Mouse (Mus musculus): Measurements from ENCODE around the gene Il18r1.

Gene Il18r1

DNA sequence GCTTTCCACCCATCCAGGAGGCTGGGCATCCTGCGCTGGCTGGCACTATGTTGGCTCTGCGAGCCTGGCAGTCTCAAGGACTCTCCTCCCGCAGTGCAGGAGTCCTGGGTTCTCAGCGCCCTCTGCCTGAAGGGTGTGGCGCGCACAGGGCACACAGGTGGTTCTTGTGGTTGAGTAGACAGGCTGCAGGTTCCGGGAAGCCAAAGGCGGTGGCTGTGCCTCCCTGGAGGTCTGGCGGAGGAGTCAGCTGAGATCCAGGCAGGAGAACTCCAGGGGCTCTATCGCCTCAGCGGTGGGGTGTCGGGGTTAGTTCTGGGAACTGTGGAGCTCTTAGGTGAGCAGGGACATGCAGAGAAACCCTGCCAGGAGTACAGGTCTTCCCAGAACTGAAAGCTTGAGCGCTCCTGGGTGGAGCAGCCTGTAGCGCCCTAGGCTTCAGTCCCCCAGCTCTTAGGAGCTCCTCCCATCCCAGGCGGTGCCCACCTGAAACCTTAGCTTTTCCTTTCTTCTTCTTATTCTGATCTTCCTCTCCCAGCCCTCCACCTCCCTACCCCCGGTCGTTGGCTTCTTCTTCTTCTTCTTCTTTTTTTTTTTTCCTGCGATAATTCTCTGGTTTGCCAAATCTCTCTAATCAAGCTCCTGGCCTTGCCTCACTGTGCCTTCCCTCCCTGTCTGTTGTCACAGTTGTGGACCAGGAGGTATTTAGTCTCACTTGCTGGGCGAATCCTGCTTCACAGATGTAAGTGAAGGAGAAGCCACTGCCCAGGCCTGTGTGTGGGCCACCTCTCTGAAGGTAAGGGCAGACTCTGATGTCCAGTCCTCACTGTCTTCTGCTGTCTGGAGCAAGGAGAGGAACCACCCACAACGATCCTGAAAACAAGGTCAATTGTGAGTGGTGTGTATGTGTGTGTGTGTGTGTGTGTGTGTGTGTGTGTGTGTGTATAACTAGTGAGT is at the start of gene Il18r1:
Gene Il18r1, plus strand, starts transcription at position 76 of the 954 bp plus-strand sequence.
- in situ Hi-C loops (cut with MboI; ENCODE audit: low pct_unique_long_range_greater_than_20kb in 1 of 2, low sequenced_read_pairs in 2 of 2, unreplicated experiment in 1 of 2) = no loop called here

DNA sequence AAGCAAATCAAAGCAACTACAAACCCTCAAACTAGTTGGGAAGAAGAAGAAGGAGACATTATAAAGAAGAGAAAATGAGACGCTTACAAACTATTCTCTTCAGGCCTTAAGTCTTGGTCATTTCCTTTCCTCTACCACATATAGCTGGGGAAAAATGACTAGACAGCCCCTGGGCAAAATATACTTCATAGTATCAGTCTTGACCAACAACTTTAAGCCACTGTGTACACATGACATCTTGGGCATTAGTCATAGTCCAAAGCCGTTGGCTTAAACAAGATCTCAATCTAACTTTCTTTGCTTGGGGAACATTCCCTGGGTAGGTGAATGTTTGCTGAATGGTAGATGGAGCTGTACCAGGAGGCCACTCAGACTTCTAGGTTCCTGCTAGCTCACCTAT is 48.3 kb upstream of the Il18r1 start:
- in situ Hi-C loops (cut with MboI; ENCODE audit: low pct_unique_long_range_greater_than_20kb in 1 of 2, low sequenced_read_pairs in 2 of 2, unreplicated experiment in 1 of 2) = no loop called here

DNA sequence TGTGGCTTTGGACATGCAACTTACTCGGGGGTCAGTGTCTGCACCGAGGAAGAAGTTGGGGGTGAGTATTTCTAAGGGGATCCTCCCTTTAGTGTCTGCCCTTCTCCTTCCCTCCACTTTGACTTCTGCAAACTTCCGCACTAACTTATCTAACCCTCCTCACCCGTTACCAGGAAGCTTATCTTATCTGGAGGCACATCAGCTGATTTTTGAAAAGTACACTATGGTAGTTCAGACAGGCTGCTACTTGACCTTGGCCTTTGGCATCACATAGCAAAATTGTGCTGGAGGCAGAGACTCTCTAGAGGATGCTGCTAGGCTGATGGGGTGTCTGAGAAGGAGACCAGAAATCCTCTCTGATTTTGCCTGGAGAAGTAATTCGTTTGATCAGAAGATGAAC is 46.8 kb upstream of the Il18r1 start:
- in situ Hi-C loops (cut with MboI; ENCODE audit: low pct_unique_long_range_greater_than_20kb in 1 of 2, low sequenced_read_pairs in 2 of 2, unreplicated experiment in 1 of 2) = no loop called here

DNA sequence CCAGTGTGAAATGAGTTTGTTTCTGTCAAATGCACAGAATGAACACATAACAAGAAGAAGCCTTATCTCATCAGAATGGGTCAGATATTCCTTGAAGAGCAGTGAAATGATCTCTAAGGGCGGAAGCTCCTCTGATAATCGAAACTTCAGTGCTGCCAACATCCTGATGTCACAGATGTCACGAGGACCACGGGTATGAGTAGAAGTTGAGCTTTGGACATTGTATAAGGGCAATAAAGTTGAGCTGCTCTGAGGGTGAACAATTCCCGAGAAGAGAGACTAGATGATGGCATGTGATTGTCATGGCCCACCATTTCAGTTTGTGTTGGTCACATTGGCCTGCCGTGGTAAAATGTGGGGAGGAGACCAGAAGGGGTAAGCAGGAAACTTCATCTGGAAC is 41.5 kb upstream of the Il18r1 start:
- in situ Hi-C loops (cut with MboI; ENCODE audit: low pct_unique_long_range_greater_than_20kb in 1 of 2, low sequenced_read_pairs in 2 of 2, unreplicated experiment in 1 of 2) = no loop called here

DNA sequence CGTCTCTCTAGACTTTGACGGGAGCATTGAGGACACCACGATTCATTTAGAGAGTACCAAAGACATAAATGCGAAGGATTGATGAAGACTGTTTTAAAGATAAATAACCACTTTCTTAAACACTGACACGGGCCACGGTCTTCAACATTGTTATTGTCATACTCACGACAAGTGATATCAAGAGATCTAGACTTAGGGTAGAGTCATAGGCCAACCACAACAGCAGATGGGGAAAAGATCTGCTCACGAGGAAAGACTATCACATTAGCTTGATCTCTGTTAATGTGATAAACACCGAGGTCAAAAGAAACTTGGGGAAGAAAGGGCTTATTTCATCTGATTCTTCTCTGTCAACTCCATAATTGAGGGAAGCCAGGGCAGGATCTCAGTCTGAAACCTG is 38.1 kb upstream of the Il18r1 start:
- in situ Hi-C loops (cut with MboI; ENCODE audit: low pct_unique_long_range_greater_than_20kb in 1 of 2, low sequenced_read_pairs in 2 of 2, unreplicated experiment in 1 of 2) = no loop called here

DNA sequence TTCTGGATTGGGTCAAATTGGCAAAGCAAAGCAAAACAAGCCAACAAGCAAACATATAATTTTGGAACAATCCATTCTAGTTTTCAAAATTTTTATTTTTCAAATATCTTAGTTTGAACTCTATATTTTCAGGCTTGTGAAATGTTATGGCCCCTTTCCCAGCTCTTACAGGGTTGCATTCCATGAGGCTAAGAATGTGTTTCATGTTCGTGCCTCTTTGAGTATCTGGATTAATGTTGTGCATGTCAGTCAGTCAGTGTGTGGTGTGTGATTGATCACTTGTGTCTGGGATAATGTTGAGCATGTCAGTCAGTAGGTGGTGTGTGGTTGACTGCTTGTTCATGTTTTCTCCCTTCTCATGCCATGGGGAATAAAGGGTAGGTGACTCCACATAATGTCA is 37.5 kb upstream of the Il18r1 start:
- in situ Hi-C loops (cut with MboI; ENCODE audit: low pct_unique_long_range_greater_than_20kb in 1 of 2, low sequenced_read_pairs in 2 of 2, unreplicated experiment in 1 of 2) = no loop called here

DNA sequence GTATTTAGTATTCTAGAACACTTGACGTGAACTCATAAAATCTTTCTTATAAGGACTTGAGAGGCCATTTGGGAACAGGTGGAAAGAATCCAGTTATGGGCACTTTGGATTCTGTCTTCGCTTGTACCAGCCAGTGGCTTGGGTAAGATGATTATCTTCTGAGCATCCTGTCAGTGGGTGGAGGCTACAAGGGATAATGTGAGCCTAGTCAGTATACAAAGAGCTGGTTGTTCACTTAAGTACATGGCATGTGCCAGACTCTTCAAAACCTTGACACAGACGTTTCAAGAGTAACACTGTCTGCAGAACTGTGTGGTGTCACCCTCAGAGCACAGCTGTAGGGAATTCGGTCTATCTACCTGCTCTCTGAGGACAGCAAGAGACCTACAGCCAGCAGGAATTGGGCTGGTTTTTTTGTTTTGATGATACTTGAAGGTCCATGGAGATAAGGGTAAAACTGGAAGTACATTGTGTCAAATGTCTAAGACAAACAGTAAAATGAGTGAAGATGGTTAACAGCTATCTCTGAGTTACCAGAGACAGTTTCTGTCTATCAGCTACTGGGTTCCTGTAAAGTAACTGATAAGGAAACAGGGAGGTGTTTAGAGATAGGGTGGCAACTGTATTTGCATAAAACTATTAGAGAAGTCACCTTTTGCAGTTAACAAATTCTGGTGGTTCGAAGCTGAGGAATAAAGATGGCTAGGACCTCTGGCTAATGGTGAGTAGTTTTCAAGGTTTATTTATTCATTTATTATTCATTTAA is 36.3 kb upstream of the Il18r1 start, which contains the start of gene Il1rl1:
Gene Il1rl1, plus strand, starts transcription at position 661 of the 766 bp plus-strand sequence.
- in situ Hi-C loops (cut with MboI; ENCODE audit: low pct_unique_long_range_greater_than_20kb in 1 of 2, low sequenced_read_pairs in 2 of 2, unreplicated experiment in 1 of 2) = no loop called here

DNA sequence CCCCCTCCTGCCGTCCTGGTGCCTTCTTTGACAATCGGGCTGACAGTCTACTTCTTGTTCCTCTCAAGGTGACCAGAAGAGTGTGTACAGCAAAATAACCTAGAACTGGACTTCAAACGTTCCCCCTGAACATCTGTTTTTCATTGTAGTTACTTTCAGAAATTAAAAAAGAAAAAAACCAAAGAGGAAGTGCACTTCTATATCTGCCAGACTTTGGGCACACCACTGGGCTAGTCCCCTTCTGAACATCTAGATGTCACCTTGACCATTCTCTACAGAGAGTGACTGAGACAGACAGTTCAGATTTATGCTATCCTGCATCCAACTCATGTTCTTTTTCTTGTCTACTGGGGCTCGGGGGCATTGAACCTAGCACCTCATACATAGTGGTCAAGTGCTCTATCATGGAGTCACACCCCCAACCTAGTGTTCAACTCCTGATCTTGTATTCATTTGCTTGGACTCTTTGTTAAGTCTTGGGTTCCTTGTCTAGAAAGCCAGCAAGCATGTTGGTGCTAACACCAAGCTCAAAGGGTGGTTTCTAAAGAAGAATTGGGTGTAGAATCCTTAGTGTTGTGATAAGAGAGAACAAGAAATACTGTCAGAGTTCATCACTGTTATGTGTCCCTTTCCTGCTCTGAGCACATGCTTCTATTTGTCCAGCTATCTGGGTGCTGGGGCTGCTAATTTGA is 35.1 kb upstream of the Il18r1 start:
- in situ Hi-C loops (cut with MboI; ENCODE audit: low pct_unique_long_range_greater_than_20kb in 1 of 2, low sequenced_read_pairs in 2 of 2, unreplicated experiment in 1 of 2) = no loop called here

DNA sequence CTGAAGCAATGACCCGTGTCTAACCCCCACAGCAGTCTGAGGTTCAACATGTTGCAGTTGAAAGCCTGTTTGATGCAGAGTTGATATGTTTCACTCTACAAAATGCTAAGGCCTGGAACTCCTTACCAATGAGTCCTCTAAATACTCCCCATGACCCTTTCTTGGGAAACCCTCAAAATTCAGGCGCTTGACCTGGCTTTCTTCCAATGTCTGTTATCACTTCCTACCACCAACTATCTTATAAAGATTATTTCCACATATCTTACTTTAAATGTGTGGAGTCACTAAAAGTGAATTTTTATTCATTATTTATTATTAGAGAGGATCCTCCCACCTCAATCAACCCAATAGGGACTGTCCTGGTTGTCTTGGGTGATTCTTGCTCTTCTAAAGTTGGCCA is 33.2 kb upstream of the Il18r1 start:
- in situ Hi-C loops (cut with MboI; ENCODE audit: low pct_unique_long_range_greater_than_20kb in 1 of 2, low sequenced_read_pairs in 2 of 2, unreplicated experiment in 1 of 2) = no loop called here

DNA sequence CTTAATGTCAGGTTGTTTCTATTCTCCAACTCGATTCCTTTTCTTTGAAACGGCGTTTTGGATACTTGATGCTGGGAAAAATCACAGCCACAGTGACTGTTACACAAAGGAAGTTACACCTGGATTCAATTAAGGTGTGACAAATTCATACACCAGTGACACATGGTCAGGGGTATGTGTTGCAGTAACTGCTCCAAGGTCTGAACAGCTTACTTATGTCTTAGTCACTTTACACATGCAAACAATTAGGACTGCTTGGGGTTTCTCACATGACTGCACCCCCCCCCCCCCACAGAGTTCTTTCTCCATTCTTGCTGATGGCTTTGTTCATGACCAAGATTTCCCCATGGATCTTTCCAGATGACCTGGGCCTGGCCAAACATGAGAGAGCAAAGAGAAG is 29.4 kb upstream of the Il18r1 start:
- in situ Hi-C loops (cut with MboI; ENCODE audit: low pct_unique_long_range_greater_than_20kb in 1 of 2, low sequenced_read_pairs in 2 of 2, unreplicated experiment in 1 of 2) = no loop called here

DNA sequence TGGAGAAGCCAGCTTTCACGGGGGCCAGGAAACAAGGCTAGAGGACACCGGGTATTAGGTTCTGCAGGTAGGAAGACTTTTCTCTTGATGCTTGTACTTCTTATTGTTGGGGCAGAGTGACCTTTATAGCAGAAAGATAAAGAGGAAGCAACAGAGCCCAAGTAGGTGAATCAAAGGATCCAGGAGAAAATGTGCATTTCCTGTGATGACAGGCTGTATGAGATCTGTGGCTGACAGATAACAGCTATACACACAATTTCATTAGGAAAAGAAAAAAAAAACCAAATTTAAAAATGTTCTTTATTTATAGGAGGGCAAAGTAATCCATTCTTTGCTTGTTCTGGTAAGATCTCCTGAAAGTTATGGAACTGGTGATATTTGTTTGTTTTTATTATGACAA is 28.0 kb upstream of the Il18r1 start:
- in situ Hi-C loops (cut with MboI; ENCODE audit: low pct_unique_long_range_greater_than_20kb in 1 of 2, low sequenced_read_pairs in 2 of 2, unreplicated experiment in 1 of 2) = no loop called here

DNA sequence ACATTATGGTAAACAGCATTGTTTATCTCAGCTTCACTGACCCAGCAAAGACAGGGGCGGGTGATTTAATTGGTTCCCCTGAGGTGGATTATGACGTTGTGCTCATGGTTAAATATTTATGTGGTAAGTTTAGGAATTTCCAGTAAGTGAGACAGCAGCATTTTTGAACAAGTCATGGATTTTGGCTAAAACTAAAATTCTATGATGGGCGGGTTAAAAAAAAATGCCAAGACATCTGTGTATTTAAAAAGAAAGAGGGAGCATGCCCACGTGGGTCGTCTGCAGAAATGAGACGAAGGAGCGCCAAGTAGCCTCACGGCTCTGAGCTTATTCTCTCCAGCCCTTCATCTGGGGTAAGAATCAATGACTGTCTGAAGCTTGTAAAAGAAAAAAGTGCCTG is 25.8 kb upstream of the Il18r1 start:
- in situ Hi-C loops (cut with MboI; ENCODE audit: low pct_unique_long_range_greater_than_20kb in 1 of 2, low sequenced_read_pairs in 2 of 2, unreplicated experiment in 1 of 2) = no loop called here

DNA sequence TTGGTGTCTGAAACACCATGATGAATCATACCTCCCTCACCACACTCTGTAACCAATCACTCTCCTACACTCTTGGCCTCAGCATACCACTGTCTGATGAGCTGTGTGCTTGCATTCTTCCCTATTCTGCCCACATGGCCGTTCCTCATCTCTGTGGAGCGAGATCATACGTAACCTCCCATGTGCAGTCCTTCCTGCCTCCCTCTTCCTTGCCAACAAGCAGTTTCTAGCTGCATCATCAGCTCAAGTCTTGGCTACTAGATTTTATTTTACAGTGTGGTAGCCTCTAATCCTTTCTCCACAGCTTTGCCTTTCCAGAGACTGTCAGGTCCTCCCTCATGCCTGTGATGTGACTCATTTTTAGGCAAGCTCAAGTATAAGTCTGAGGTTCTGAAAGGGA is 20.6 kb upstream of the Il18r1 start:
- in situ Hi-C loops (cut with MboI; ENCODE audit: low pct_unique_long_range_greater_than_20kb in 1 of 2, low sequenced_read_pairs in 2 of 2, unreplicated experiment in 1 of 2) = no loop called here

DNA sequence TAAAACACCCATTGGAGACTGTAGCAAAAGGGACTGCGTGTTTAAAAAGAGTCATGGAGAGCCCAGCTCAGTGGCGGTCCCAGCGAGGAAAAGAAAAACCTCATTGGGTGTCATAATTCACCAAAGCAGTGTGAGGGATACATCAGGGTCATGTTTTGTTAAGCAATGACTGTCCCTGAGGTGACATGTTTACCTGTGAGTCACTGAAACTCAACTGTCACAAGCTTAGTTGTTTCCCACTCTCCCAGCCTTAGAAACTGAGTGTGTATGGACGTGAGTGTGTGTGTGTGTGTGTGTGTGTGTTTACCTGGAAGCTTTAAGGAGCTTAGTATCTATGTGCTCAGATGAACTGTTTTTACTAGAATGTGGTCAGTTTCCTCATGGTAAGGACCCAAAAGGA is 2.0 kb downstream of the Il18r1 start:
- in situ Hi-C loops (cut with MboI; ENCODE audit: low pct_unique_long_range_greater_than_20kb in 1 of 2, low sequenced_read_pairs in 2 of 2, unreplicated experiment in 1 of 2) = no loop called here

DNA sequence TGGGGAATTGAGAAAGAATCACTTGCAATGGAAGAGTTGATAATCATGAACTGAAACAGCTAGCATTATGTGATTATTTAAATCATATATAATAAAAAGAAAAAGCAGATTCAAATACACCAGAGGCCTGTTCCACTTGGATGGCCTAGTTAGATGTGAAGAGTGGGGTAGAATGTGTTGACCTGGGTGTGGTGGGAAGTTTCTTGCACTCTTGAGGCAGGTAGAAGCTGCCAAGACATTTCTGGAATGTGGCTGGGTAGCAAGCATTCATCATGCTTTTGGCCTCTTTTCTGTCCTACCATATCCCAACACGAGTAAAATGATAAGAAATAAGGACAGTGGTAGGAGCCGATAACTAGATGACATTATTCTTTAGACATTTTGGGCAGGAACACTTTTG is 3.5 kb downstream of the Il18r1 start:
- in situ Hi-C loops (cut with MboI; ENCODE audit: low pct_unique_long_range_greater_than_20kb in 1 of 2, low sequenced_read_pairs in 2 of 2, unreplicated experiment in 1 of 2) = no loop called here

DNA sequence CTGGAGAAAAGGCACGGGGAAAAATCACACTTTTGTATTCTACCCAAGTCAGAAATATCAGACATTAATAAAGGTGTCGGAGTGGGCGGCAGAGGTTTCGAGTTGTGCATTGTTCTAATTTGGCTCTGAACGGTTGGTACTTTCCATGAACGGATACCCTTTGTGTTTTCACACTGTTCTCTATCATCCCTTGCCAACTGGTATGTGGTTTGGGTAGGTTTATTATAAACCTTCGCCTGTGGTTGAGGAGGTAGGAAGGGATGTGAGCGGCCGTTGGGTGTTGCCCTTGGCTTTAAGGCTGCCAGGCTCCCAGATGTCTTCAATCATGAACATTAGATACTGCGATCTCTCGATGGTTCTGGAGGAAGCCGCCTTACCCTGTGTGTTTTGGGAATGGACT is 4.5 kb downstream of the Il18r1 start:
- in situ Hi-C loops (cut with MboI; ENCODE audit: low pct_unique_long_range_greater_than_20kb in 1 of 2, low sequenced_read_pairs in 2 of 2, unreplicated experiment in 1 of 2) = no loop called here

DNA sequence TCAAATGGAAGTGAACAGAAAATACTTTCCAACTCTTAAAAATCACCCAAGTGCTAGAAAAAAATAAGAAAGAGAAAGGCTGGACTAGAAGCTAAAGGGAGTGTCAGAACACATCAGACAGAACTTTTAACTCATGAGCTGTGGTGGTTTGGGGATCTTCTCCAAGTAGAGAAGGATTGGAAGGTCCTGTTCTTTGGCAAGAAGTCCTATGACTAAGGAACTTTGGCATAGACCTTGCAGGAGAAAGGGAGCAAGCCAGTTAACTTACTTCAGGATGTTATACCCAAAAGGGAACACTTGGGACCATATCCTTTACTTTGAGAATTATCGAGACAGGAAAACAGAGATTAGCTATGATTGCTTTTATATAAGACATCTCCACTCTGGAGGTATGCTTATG is 7.0 kb downstream of the Il18r1 start:
- in situ Hi-C loops (cut with MboI; ENCODE audit: low pct_unique_long_range_greater_than_20kb in 1 of 2, low sequenced_read_pairs in 2 of 2, unreplicated experiment in 1 of 2) = no loop called here

DNA sequence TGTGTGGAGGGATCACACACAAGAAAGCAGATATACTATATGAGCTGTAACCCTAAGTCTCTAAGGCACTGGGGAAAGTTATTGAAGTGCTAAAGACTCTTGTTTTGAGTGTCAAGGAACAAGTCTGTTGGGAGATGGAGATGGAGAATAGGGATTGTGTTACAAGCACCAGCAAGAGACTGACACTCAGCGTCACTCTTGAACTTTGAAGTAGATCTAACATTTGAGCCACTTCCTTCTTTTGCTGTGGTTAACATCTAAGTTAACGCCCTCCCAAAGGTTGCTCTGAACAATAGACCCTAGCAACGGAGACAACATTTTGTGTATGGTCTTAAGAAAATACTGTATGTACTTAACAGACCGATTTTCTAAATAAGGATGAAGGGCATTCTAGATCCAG is 8.3 kb downstream of the Il18r1 start:
- in situ Hi-C loops (cut with MboI; ENCODE audit: low pct_unique_long_range_greater_than_20kb in 1 of 2, low sequenced_read_pairs in 2 of 2, unreplicated experiment in 1 of 2) = no loop called here

DNA sequence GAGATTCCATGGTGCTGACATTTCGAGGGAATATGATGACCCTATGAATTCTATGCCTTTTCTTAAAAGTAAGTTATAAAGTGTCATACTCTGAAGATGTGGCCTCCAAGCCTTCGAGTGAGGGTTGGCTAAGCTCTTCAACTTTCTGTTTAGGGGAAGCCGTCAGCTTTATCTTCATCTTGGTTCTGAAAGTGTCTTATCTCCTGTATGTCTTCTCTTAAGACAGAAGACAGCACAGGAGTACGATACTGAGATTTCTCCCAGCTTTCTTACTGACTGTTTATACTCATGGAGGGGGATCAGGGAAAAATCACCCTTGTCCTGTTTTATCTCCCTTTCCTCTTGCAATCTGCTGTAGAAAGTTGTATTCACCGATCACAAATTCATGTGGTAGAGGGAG is 9.0 kb downstream of the Il18r1 start:
- in situ Hi-C loops (cut with MboI; ENCODE audit: low pct_unique_long_range_greater_than_20kb in 1 of 2, low sequenced_read_pairs in 2 of 2, unreplicated experiment in 1 of 2) = no loop called here
